Mouse (Mus musculus) R1 (cell line): ENCODE measurements at regions not wholly inside any gene's neighbourhood (a gene's known extent, or its start where the extent isn't known, plus 50 kb on each side); places are given as distances from the start of the nearest gene placed in this dataset.
"Not testable (repeated sequence)": the region's sequence is repeated elsewhere in the genome, so short reads cannot be mapped to it uniquely, and the experiment has no call there.

Experiments used
- DNase-seq: peaks from one replicate; pipeline ENCODE4 v3.0.0-alpha.2; 2018; ENCODE audit warnings: low read depth, low spot score

DNA sequence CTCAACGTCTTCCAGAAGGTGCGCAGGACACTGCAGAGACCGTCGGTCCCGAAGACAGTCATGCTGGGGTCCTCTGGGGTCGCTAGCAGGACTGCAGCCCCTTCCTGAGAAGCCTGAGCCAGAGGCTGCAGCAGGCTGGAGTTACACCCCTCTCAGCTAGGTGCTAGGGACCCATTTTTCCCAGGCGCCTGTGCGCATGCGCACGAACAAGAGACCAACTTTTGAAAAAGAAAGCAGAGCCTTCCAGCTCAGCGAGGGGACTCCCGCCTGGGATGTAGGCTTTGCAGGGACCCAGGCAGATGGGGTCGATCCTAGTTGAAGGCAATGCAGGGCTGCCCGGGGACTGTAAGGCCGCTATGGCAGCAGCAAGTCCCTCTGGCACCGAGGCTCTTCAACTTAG is 104.7 kb upstream of the Atg7 start:
- not testable (repeated sequence) for DNase-seq

DNA sequence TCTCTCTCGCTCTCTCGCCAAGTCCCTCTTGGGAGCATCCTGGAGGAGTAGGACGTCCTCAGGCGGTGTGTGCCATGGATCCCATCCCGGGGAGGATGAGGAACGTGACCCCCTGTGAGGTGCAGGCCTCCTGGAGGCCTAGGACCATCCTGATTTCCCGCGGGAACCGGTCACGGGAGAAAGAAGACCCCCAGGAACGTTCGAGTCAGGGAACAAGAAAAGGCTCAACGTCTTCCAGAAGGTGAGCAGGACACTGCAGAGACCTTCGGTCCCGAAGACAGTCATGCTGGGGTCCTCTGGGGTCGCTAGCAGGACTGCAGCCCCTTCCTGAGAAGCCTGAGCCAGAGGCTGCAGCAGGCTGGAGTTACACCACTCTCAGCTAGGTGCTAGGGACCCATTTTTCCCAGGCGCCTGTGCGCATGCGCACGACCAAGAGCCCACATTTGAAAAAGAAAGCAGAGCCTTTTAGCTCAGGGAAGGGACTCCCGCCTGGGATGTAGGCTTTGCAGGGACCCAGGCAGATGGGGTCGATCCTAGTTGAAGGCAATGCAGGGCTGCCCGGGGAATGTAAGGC is 92.7 kb upstream of the Atg7 start:
- DNase-seq, result not testable (repeated sequence)

DNA sequence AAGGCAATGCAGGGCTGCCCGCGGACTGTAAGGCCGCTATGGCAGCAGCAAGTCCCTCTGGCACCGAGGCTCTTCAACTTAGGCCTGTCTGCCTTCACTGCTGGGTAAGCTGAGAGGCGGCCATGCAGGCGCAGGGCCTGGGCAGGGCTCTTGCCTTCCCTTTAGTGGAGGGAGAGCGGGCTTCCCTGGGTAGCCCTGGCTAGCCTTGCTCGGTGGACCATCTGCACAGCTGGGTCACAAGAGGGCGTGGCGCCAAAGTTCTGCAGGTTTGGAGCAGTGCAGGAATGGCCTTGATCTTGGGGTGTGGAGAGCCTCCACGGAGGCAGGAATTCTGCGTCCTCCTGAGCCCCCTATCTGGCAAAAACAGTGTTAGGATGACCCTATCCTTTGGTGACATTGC is 89.8 kb upstream of the Atg7 start:
- not testable (repeated sequence) for DNase-seq

DNA sequence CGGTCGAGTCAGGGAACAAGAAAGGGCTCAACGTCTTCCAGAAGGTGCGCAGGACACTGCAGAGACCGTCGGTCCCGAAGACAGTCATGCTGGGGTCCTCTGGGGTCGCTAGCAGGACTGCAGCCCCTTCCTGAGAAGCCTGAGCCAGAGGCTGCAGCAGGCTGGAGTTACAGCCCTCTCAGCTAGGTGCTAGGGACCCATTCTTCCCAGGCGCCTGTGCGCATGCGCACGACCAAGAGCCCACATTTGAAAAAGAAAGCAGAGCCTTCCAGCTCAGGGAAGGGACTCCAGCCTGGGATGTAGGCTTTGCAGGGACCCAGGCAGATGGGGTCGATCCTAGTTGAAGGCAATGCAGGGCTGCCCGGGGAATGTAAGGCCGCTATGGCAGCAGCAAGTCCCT is 87.7 kb upstream of the Atg7 start:
- DNase-seq, result peak; percentile 2

DNA sequence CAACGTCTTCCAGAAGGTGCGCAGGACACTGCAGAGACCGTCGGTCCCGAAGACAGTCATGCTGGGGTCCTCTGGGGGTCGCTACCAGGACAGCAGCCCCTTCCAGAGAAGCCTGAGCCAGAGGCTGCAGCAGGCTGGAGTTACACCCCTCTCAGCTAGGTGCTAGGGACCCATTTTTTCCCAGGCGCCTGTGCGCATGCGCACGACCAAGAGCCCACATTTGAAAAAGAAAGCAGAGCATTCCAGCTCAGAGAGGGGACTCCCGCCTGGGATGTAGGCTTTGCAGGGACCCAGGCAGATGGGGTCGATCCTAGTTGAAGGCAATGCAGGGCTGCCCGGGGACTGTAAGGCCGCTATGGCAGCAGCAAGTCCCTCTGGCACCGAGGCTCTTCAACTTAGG is 65.6 kb upstream of the Atg7 start:
- DNase-seq, result peak; percentile 54
